Mouse (Mus musculus): Measurements from ENCODE around the gene Vmn1r121.
"Not testable (repeated sequence)": the region's sequence is repeated elsewhere in the genome, so short reads cannot be mapped to it uniquely, and the experiment has no call there.

GRCm38 (mm10) chr7:21134028-21134427, 35.7 kb upstream of the Vmn1r121 start, which contains the start of gene Vmn1r122:
- not testable (repeated sequence) for TF ChIP-seq CTCF (conservative IDR thresholded peaks at IDR 0.05 in 1 of 2, IDR thresholded peaks at IDR 0.05 in 1 of 2; ENCODE audit: low read depth in 2 of 2, low read length in 2 of 2); E2F4 (IDR thresholded peaks at IDR 0.05; ENCODE audit: insufficient replicate concordance, low read depth, low read length); ZMIZ1 (IDR thresholded peaks at IDR 0.05; ENCODE audit: low read depth, low read length); SMC3 (IDR thresholded peaks at IDR 0.05; ENCODE audit: low read depth, low read length); MEF2A (IDR thresholded peaks at IDR 0.05; ENCODE audit: borderline replicate concordance, low read depth, low read length); ZKSCAN1 (IDR thresholded peaks at IDR 0.05; ENCODE audit: borderline replicate concordance, low read depth, low read length); POLR2A (IDR thresholded peaks at IDR 0.05; ENCODE audit: low read depth, low read length); NELFE (IDR thresholded peaks at IDR 0.05; ENCODE audit: low read depth, low read length)

All from CH12.LX (cell line).